Mouse (Mus musculus) yolk sac, embryonic 10.5 days (tissue): Measurements from ENCODE around the gene Fgfr4.

Source experiments
- DNase-seq: peaks from one replicate; pipeline ENCODE4 v3.0.0-alpha.2; 2017; ENCODE audit warnings: low spot score

The Fgfr4 gene

DNA sequence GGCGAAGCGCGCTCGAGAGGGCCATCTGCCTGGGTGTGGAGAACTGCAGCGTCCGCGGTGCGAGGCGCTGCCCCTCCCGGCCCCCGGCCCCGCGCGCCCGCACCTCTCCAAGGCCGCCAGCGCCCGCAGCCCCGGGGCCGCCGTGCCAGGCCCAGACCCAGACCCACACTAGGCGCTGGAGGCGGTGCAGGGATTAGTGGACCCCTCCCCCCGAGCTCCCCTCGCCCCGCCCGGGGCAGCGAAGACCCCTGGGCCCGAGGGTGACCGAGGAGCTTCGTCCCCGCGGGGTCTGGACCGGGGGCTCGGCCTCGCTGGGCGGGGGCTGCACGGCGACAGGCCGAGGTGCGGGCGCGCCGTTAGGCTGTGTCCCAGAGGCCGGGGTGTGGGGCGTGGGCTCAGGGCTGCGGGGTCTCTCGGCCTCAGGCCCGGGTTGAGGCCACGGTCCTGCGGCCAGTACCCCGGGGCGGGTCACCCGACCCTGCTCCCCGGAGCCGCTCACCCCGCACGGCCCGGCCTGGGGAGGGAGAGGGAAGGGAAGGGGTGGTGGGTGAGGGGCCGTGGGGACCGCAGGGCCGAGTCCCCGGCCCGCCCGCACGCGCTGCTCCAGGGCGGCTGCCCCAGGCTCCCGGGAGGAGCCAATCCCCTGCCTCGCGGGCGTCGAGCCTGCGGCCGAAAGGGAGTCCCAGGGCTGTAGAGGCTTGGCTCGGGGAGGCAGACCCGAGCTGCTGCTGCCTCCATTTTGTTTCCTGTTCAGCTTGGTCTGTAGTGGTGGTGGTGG, 57.9 kb downstream of the Fgfr4 start:
- DNase-seq, result peak; percentile 85

DNA sequence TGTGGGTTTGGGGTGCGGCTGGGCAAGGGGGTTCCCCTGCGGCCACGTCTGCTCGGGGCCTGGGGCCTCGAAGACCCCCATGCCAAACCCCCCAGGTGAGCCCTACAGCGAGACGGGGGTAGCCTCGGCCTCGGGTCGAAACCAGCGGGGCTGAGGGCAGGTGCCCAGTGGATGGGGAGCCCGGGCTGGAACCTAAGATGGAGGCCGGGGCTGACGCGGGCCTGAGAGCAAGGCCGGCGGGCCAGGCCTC, 58.5 kb downstream of the Fgfr4 start:
- DNase-seq, result peak; percentile 81

DNA sequence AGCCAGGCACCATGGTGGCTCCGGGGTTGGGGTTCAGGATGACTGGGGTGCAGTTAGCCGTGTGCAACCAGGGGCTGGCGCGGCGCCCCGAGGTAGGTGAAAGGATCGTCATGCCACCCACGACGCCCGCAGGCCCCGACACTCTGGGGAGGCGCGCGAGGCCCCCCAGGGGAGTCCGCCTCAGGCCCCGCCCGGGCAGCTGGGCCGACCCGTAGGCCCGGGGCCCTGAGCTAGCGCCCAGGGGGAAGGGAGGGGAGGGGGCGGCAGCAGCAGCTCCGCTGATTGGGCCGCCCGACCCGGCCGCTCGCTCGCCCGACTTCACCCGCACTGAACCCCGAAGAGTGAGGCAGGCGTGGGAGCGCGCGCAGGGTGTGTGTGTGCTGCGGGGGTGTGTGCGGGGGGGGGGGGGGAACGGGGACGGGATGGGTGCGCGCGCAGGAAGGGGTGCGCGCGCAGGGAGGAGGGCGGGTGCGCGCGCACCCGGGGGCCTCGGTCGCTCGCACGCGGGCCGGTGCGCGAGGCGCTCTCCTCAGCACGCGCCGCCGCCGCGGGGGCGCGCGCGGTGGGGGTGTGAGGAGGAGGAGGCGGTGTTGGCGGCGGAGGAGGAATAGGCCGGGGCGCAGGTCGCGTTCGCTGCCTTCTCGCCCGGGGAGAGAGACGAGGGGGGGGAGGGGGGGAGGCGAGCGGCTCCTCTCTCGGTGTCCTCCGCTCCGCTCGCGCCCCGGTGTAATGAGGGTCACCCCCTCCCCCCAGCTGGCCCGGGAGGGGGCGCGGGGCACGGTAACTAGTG, 59.0 kb downstream of the Fgfr4 start:
- DNase-seq, result peak; percentile 94

DNA sequence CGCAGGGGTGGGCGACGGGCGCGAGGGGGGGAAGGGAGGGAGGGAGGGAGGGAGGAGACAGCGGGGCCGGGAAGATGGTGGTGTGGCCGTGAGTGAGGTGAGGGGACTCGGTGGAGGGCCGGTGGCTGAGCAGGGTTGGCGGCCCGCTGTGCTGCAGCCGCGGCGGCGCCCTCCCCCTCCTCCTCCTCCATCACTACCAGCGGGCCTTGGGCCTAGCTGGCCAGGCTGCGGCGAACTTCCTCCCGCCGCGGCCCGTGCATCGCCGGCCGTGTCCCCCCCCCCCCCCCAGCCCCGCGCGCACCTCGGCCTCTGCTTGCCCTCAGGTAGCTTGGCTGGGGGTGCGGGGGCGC, 59.5 kb downstream of the Fgfr4 start:
- DNase-seq, result no peak

DNA sequence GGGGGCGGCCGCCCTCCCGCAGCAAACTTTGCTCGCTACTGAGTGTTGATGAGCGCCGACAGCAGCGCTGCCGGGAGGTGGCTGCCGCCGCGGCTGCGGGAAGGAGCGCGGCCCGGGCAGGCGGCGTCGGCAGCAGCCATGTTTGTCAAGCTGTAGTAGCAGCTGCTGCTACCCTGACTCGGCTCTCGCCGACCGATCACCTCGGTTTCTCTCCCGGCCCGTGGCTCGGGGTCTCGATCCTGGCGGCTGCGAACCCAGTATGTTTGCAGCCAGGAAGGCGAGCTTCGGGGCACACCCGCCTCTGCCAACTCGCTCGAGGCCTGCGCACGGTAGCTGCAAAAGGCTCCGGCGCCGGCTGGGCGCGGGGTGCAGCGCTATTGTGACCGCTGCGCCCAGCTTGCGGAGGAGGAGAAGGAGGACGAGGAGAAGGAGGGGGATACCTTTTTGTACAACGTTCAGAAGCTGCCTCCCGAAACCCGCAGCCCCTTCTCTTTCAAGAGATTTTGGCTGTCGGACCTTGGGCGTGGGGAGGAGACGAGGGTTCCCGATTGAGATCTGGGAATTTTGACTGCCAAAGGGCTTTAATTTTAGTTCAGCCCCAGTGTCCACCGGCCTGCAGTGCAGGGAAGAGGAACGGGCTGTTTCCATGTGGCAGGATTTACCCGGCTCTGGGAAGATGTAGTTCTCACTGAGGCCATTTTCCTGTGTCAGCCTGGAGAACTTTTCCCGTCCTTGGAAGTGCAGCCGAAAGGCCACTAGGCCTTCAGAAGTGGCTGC, 60.1 kb downstream of the Fgfr4 start:
- peak; percentile 81 for DNase-seq

DNA sequence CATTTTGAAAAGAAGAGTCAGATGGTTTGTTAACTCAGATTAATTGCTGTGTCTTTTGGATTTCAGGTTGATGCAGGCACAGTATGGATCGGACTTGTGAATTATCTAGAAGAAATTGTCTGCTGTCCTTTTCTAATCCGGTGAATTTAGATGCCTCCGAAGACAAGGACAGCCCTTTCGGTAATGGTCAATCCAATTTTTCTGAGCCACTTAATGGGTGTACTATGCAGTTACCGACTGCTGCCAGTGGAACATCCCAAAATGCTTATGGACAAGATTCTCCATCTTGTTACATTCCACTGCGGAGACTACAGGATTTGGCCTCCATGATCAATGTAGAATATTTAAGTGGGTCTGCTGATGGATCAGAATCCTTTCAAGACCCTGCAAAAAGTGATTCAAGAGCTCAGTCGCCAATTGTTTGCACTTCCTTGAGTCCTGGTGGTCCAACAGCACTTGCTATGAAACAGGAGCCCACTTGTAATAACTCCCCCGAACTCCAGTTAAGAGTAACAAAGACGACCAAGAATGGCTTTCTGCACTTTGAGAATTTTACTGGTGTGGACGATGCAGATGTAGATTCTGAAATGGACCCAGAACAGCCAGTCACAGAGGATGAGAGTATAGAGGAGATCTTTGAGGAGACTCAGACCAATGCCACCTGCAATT, 60.8 kb downstream of the Fgfr4 start:
- no peak for DNase-seq
